Mouse (Mus musculus) stomach, postnatal 0 days (tissue): Measurements from ENCODE around the gene Mob3b.

Source experiments
- CTCF ChIP-seq: IDR thresholded peaks from 2 replicates; pipeline ENCODE4 v1.5.1; 2016; ENCODE audit warnings: antibody characterized with exemption, low read depth, mild to moderate bottlenecking, moderate library complexity
- EP300 ChIP-seq: optimal IDR thresholded peaks from 2 replicates; pipeline ENCODE3; 2016; ENCODE audit warnings: antibody characterized with exemption

DNA sequence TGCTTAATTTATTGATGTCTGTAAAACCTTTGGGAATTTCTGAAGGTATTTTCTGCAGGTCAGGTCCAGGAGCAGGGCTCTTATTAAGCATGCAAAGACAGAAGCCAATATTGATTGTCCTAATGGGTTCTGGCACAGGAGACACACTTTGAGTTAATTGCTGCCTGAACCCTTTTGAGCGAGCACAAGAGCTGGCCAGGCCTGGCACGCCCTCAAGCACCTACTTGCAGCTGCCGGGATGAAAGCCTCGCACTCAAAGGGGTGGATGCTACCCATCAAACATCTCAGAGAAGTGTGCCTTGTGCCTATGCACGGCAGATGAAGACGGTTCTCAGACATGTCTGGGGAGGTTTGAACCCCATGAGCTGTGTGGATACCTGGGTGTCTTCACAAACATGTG is 151.2 kb downstream of the Mob3b start:
- no peak for TF ChIP-seq CTCF
- TF ChIP-seq EP300 = no peak
